Mouse (Mus musculus) megakaryocyte, embryonic 14.5 days (primary cell): ENCODE data around the gene Spag7.

ENCODE experiments used
- FLI1 ChIP-seq: IDR thresholded peaks from 2 replicates; pipeline ENCODE4 v1.6.1; 2012; ENCODE audit warnings: low read length, inconsistent platforms, mixed read lengths
- GATA1 ChIP-seq: IDR thresholded peaks from 3 replicates; pipeline ENCODE4 v1.6.1; 2012; ENCODE audit warnings: mixed read lengths, low read length, inconsistent platforms, borderline replicate concordance

- TF ChIP-seq GATA1 (no peak), FLI1 (no peak)
Measured at GRCm38 (mm10) chr11:70669582-70670345, 548 bp upstream of the Spag7 start.
